Mouse (Mus musculus) adrenal gland, adult 8-10 months (tissue): ENCODE results near the gene Gpnmb. TPM values are rescaled to one million over a fixed set of nuclear protein-coding genes. Genes with fewer than 3 reads are reported as not detected.

Experiments used
- DNase-seq: peaks from one replicate; pipeline ENCODE4 v3.0.0; 2022
- total RNA-seq, 4 experiments: library from RNA; stranded (reverse); gene quantifications; 2 replicates each; pipeline ENCODE4 v1.2.4; 2022

Gpnmb gene
- total RNA-seq, 4 experiments from 2014 or later = 2.0 to 60.7 (median 23.2) TPM

DNA sequence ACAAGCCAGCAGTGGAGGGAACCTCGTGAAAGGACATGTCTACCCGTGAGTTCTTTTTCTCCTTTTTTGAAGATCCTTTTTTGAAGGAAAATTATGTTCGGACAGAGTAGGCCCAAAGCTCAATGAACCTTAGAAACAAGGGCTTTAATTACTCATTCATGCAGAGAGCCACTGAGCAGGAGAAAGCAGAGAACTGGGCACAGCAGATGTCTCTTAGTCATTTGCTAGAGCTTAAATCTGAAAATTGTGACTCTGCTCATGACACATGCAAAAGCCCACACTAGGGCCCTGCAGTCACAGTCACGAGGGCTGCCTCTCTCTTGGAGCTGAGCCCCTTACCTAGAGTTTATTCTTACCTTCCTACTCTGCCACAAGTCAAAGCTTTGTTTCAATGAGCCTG, 3.6 kb upstream of the Gpnmb start:
- DNase-seq = no peak

- no peak for DNase-seq
Measured at GRCm38 (mm10) chr6:49037268-49037662, 919 bp downstream of the Gpnmb start.

GRCm38 (mm10) chr6:49039470-49040180, 3.3 kb downstream of the Gpnmb start:
- DNase-seq = peak; percentile 23

DNA sequence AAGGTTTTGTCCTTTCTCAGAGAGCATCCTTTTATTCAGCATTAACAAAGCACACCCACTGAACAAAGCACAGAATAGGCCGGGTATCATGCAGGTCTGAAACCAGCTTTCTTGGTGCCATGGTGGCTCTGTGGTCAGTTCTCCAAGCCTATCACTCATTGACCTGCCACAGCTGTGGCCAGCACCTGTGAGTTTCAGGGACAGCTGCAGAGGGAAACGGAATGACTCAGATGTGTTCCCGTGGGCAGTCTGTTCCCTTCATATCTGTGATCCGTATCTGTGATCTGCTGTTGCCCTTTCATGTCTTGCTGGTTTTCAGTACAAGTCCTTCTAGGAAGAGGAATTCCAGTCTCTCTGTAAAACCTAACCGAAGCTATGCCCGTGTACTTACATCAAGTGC, 10.2 kb downstream of the Gpnmb start:
- no peak for DNase-seq

- DNase-seq = no peak
Measured at GRCm38 (mm10) chr6:49046976-49047375, 10.6 kb downstream of the Gpnmb start.

GRCm38 (mm10) chr6:49047848-49048247, 11.5 kb downstream of the Gpnmb start:
- DNase-seq = no peak

GRCm38 (mm10) chr6:49048395-49048794, 12.0 kb downstream of the Gpnmb start:
- no peak for DNase-seq

DNA sequence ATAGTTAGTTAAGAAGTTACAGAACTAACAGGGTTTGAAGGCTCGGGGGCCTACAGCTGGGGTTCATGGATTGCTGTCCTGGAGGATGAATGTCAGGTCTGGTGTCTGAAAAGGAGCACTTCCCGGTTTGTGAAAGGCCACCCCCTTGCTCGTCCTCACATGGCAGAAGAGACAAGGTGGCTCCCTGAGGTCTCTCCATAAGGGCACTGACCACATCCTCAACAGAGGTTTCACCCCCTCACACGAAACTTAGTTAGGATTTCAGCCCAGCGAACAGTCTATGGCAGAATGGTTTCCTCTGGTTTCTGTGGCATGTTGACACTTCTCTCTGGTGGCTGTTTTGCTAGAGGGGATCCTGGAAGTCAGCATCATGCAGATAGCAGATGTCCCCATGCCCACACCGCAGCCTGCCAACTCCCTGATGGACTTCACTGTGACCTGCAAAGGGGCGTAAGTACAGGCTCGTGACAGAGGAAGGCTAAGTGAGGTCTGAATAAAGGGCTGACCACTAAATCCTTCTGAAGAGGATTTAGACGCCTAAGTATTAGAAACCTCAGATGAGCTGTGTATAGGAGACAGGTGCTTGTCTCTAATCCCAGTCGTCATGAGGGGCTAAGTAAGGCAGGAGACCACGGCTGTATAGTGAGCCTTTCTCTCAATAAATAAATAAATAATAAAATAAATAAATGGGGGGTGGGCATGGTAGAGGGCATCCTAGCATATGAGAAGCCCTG, 14.5 kb downstream of the Gpnmb start:
- DNase-seq = no peak

DNA sequence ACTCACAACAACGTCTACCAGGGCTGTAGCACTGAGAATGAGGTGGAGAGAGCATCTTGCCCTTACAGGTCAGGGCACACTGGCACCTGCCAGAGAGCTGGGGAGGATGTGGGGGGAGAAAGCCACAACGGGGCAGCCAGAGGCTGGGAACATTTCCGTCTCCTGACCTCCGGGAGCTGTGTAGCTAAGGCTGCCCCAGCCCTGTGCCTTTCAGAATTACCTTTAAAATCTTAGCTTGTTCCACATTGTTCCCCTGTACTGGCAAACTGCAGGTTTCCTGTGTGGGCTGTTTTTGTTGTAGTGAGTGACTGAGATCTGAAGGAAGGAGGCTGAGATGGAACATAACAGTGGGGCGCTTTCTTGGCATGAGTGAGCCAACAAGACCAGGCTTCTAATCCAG, 15.8 kb downstream of the Gpnmb start:
- no peak for DNase-seq

- DNase-seq = no peak
Measured at GRCm38 (mm10) chr6:49055256-49055733, 18.9 kb downstream of the Gpnmb start.

- DNase-seq = no peak
Measured at GRCm38 (mm10) chr6:49056009-49056408, 19.7 kb downstream of the Gpnmb start.

GRCm38 (mm10) chr6:49057053-49058021, 21.0 kb downstream of the Gpnmb start:
- DNase-seq = peak; percentile 46

DNA sequence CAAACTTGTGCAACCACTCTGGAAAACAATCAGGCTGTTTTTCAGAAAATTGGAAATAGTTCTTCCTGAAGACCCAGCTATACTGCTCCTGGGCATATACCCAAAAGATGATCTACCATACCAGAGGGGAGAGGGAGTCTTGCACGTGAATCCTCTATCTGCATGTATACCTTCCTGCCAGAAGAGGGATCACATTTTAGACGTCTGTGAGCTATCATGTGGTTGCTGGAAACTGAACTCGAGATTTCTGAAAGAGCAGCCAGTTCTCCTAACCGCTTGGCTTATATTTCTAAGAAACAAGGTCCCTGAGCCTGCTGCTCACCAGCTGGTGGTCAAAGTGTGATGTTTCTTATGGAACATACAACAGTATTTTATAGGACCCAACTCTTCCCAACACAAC, 32.0 kb downstream of the Gpnmb start:
- DNase-seq = no peak

DNA sequence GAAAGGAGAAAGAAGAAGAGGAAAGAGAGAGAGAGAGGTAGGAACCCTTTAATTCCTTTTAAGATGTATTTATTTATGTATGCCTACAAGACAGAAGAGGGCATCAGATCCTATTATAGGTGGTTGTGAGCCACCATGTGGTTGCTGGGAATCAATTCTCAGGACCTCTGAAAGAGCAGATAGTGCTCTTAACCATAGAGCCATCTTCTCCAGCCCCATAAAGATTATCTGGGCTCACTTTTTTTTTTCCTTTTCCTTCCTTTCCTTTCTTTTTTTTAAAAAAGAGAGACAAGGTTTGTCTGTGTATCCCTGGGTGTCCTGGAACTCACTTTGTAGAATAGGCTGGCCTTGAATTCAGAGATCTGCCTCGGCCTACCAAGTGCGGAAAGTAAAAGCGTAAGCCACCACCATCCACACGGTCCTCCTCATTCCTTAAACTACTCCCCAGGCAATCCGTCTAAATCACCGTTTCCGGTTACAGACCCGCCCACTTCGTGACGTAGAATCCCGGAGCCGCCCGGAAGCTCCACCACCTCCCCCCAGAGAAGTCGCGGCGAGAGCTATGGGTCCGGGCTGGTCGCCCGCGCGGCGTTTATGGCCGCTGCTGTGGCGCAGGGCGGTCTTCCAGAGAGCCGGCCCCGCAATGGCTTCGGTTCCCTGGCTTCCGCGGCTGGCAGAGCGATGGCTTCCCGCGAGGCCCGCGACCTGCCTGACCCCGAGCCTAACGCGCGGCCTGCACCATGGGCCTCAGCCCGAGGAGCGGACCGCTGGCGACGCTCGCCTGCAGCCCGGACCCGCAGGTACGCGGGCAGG, 37.2 kb downstream of the Gpnmb start, which contains the start of gene Malsu1:
Gene Malsu1, plus strand, starts transcription at position 492 of the 813 bp plus-strand sequence.
- peak; percentile 93 for DNase-seq

DNA sequence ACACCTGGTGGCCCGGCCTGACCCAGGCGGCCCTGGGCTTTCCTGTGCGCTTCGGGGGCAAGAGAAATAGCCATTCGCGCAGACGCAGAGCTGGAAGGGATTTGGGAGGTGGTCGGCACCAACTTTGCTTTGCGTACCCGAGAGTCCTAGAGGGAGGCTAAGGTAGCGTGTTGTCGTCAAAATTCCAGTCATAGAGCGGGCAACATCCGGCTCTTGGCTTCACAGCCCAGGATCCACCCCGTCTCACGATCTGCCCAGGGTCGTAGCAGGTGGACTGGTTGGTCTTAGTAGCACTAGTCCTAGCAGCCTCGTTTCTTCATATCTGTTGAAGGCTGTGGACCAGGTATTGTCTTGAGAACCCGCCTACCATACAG, 37.8 kb downstream of the Gpnmb start:
- no peak for DNase-seq

DNA sequence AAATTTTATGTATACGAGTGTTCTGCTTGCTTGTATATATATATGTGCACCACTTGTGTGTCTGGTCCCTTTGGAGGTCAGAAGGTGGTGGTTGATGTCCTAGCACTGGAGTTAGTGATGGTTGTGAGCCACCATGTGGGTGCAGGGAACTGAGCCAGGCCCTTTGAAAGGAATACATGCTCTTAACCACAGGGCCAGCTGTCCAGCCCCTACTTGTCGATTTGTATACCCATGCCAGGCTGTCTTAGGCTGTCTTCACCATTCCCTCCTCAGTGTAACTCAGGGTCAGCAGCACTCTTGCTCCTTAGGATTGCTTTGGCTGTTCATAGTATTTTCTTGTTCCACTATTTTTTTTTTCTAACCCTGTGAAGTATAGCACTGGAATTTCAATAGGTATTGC, 41.5 kb downstream of the Gpnmb start:
- no peak for DNase-seq

GRCm38 (mm10) chr6:49079313-49079712, 43.0 kb downstream of the Gpnmb start:
- DNase-seq = no peak

DNA sequence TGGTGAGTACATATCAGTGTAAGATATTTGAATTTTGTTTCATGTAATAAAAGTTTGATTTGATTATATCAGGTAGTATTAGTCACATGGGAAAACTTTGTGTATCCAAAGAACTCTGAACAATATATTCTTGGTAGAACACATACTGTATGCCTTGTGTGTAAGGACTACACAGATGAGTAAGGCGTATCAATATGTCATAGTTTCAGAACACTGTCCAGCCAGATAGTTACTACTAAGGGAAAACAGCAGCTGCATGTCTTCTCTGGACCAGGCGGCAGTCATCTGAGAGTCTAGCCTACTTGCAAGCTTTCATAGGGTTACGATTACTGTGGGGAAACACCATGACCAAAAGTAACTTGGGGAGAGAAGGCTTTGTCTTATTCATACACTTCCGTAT, 46.7 kb downstream of the Gpnmb start:
- DNase-seq = no peak

GRCm38 (mm10) chr6:49094968-49095367, 58.6 kb downstream of the Gpnmb start:
- DNase-seq = no peak

DNA sequence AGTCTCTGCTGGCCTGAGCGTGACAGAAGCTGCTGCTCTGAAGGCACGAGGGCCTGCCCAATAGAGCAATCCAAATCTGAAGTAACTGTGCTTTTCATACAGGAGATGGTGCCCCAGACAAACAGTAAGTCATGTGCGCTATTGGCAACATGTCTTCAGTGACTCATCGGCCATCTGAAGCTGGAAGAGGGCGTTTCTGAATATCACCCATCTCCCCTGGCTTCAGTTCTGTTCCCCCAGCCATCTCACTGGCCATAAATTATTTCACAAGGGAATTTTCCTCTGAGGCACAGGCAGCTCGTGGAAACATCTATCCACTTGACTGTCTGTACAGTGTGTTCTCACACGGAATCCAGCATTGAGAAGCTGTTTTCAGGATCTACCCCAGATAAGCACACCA, 60.1 kb downstream of the Gpnmb start:
- peak; percentile 67 for DNase-seq

DNA sequence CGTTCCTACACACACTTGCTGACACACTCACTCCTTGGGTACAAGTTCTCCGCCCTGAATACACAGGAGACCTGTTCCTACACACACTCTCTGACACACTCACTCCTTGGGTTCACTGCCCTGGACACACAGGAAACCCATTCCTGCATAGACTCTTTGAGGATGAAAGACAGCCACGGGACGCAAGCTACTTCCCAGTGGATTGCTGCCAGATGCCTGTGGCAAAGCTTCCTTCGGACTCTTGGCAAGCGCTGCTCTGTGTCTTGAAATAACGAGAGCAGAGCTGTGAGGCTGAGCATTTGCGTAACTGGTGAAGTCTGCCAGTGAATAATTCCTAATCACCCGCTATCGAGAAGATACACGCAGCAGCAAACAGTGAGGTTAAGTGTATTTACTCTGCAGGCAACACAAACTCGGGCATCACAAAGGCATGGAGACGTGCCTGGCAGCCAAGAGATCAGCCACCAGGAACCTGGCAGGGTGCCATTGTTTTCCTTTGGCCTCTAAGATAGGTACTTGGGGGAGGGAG, 60.7 kb downstream of the Gpnmb start:
- peak; percentile 81 for DNase-seq
